Comparison of ENCODE assay signal across 15 mouse cellular contexts in the genomic region with DNA sequence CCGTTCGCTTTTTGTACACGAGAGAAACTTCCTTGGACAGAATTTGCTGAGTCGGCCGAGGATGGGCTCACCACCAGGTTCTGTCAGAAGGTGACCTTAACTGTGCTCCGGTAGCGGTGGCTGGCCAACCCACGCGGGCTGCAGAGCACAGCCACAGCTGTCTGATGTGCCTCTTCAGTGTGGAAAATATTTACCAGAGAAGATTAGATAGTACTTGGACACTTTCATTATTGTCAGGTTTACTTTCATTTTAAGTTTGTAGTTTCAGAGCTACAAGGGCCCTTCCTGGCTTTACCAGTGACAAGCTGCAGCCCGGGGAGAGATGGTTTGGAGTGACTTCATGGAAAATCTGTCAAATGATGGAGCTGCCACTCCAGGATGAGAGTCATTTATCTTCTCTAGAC. TPM values are rescaled to one million over a fixed set of nuclear protein-coding genes. Genes with fewer than 3 reads are reported as not detected.
DNase-seq lines count a peak whose midpoint lies in the region; ATAC-seq and TF ChIP-seq lines count a peak whose summit lies in the region.
"Had no signal": no experiment of that assay in that cellular context is flagged by ENCODE, and none has a peak within 500 bp of the region (broad histone marks: within the 10 kb centered on the region; RNA-seq: fewer than 3 reads in every experiment).

No protein-coding gene starts in this region.

- no peak overlapping the region for H3K9ac ChIP-seq in liver, adult 2 months (ENCODE audit: low read depth, low read length)
- H3K9ac ChIP-seq in liver, embryonic 12.5 days: no peak overlapping the region
- no peak overlapping the region for H3K9ac ChIP-seq in heart, postnatal 0 days (replicated peaks; ENCODE audit: low read depth, low read length)
- H3K9ac ChIP-seq in forebrain, embryonic 14.5 days (ENCODE audit: low read length): no peak overlapping the region
- H3K9ac ChIP-seq: neural tube, embryonic 12.5 days had no signal

- no peaks in the 10 kb centered on the region for H3K36me3 ChIP-seq in heart, embryonic 10.5 days
- peaks cover 44% of the 10 kb centered on the region for H3K36me3 ChIP-seq in liver, adult 2 months (ENCODE audit: control insufficient read depth, insufficient read depth, low read length)
- H3K36me3 ChIP-seq in liver, embryonic 12.5 days: no peaks in the 10 kb centered on the region
- no peaks in the 10 kb centered on the region for H3K36me3 ChIP-seq in heart, postnatal 0 days (replicated peaks; ENCODE audit: control insufficient read depth, insufficient read depth, low read length)
- H3K36me3 ChIP-seq in forebrain, embryonic 14.5 days (ENCODE audit: control insufficient read depth, insufficient read depth, low read length): no peaks in the 10 kb centered on the region
- H3K36me3 ChIP-seq: neural tube, embryonic 12.5 days had no signal

- TF ChIP-seq POLR2A in liver, adult 2 months (IDR thresholded peaks at IDR 0.05; ENCODE audit: extremely low read depth, insufficient read depth, low read length): no peak

- H3K4me1 ChIP-seq in heart, embryonic 10.5 days: peaks cover 4% of the 10 kb centered on the region; the same call in 1 of the 2 replicates
- H3K4me1 ChIP-seq in liver, adult 2 months (ENCODE audit: control insufficient read depth, insufficient read depth, low read length): peaks cover 9% of the 10 kb centered on the region
- H3K4me1 ChIP-seq in liver, embryonic 12.5 days: no peaks in the 10 kb centered on the region
- H3K4me1 ChIP-seq in heart, postnatal 0 days (ENCODE audit: control insufficient read depth, insufficient read depth): no peaks in the 10 kb centered on the region; the same call in 1 of the 2 replicates
- H3K4me1 ChIP-seq in forebrain, embryonic 14.5 days (ENCODE audit: control insufficient read depth, insufficient read depth, low read length): no peaks in the 10 kb centered on the region
- H3K4me1 ChIP-seq: neural tube, embryonic 12.5 days had no signal

- TF ChIP-seq CTCF in liver, adult 2 months (IDR thresholded peaks at IDR 0.05; ENCODE audit: low read depth, low read length): no peak
- TF ChIP-seq CTCF in heart, postnatal 0 days (IDR thresholded peaks at IDR 0.05; ENCODE audit: low read depth): no peak

- no peak for TF ChIP-seq EP300 in heart, postnatal 0 days (IDR thresholded peaks at IDR 0.05; ENCODE audit: low read depth)

- H3K4me2 ChIP-seq in liver, embryonic 12.5 days: no peak overlapping the region
- peak overlapping the region; percentile 36 for H3K4me2 ChIP-seq in heart, postnatal 0 days (ENCODE audit: low read depth, low read length)
- no peak overlapping the region for H3K4me2 ChIP-seq in forebrain, embryonic 14.5 days (ENCODE audit: low read length)
- H3K4me2 ChIP-seq: neural tube, embryonic 12.5 days had no signal

- no peaks in the 10 kb centered on the region for H3K27me3 ChIP-seq in heart, embryonic 10.5 days (ENCODE audit: insufficient read depth, poor library complexity, severe bottlenecking)
- no peaks in the 10 kb centered on the region for H3K27me3 ChIP-seq in liver, adult 2 months (ENCODE audit: control insufficient read depth, insufficient read depth, low read length)
- H3K27me3 ChIP-seq in liver, embryonic 12.5 days (replicated peaks): no peaks in the 10 kb centered on the region
- H3K27me3 ChIP-seq in heart, postnatal 0 days (ENCODE audit: control insufficient read depth, insufficient read depth, low read length): no peaks in the 10 kb centered on the region
- no peaks in the 10 kb centered on the region for H3K27me3 ChIP-seq in forebrain, embryonic 14.5 days (replicated peaks; ENCODE audit: control insufficient read depth, insufficient read depth, low read length)
- H3K27me3 ChIP-seq: neural tube, embryonic 12.5 days had no signal

- H3K79me2 ChIP-seq in liver, adult 2 months (ENCODE audit: control insufficient read depth, insufficient read depth, low read length): no peaks in the 10 kb centered on the region

- WGBS in heart, embryonic 10.5 days: 60% methylated on average over 10 of the region's 10 CpGs
- WGBS in liver, adult 2 months: 19% methylated on average over 10 of the region's 10 CpGs
- WGBS in liver, embryonic 12.5 days (ENCODE audit: insufficient replicate concordance): 65% methylated on average over 10 of the region's 10 CpGs
- WGBS in heart, postnatal 0 days: 39% methylated on average over 10 of the region's 10 CpGs
- 96% methylated on average over 10 of the region's 10 CpGs for WGBS in forebrain, embryonic 14.5 days

- no peak for DNase-seq in heart, embryonic 10.5 days (ENCODE audit: low spot score)
- no peak for DNase-seq in heart, postnatal 4 days
- DNase-seq in liver, adult 2 months (ENCODE audit: extremely low read depth, low read depth, low spot score): no peak
- DNase-seq in 416B (ENCODE audit: low read depth): peak; percentile 11
- no peak for DNase-seq in heart, postnatal 0 days (ENCODE audit: low spot score)
- DNase-seq in c-Kit-positive CD71-positive TER-119-positive erythroid progenitor cells, embryonic 14.5 days (ENCODE audit: low spot score): no peak
- DNase-seq in forebrain, embryonic 14.5 days (ENCODE audit: low spot score): no peak
- DNase-seq: B cell, adult 2 months; cerebellum, adult 8-10 months; midbrain, embryonic 14.5 days; thymus, adult 18-20 months had no signal

- no peak for ATAC-seq in liver, embryonic 12.5 days
- ATAC-seq in heart, postnatal 0 days (ENCODE audit: insufficient read depth, low read depth): peak; percentile 39; the same call in 1 of the 2 replicates
- no peak for ATAC-seq in forebrain, embryonic 14.5 days
- ATAC-seq: hindbrain, postnatal 0 days had no signal

- H3K4me3 ChIP-seq in heart, embryonic 10.5 days: no peak overlapping the region
- peak overlapping the region; percentile 8; the same call in 1 of the 2 replicates for H3K4me3 ChIP-seq in liver, adult 2 months (ENCODE audit: insufficient read depth, low read depth, low read length)
- no peak overlapping the region for H3K4me3 ChIP-seq in liver, embryonic 12.5 days
- no peak overlapping the region for H3K4me3 ChIP-seq in heart, postnatal 0 days (ENCODE audit: low read depth, low read length)
- no peak overlapping the region for H3K4me3 ChIP-seq in forebrain, embryonic 14.5 days (ENCODE audit: low read depth, low read length)
- H3K4me3 ChIP-seq: erythroblast, embryonic 14.5 days; neural tube, embryonic 12.5 days had no signal

- H3K9me3 ChIP-seq in heart, embryonic 10.5 days: no peaks in the 10 kb centered on the region
- H3K9me3 ChIP-seq in liver, embryonic 12.5 days (replicated peaks): no peaks in the 10 kb centered on the region
- H3K9me3 ChIP-seq in heart, postnatal 0 days (replicated peaks; ENCODE audit: control insufficient read depth, low read length): no peaks in the 10 kb centered on the region
- H3K9me3 ChIP-seq in forebrain, embryonic 14.5 days (replicated peaks; ENCODE audit: control insufficient read depth, low read length): no peaks in the 10 kb centered on the region
- H3K9me3 ChIP-seq: neural tube, embryonic 12.5 days had no signal

- H3K27ac ChIP-seq in heart, embryonic 10.5 days: peak overlapping the region; percentile 36; the same call in 1 of the 2 replicates
- H3K27ac ChIP-seq in liver, adult 2 months (replicated peaks; ENCODE audit: insufficient read depth, low read depth, low read length): 0 out of 2 replicates have a peak overlapping the region, but pooled peaks have one; percentile 0
- no peak overlapping the region for H3K27ac ChIP-seq in liver, embryonic 12.5 days
- H3K27ac ChIP-seq in heart, postnatal 0 days (ENCODE audit: low read depth): no peak overlapping the region
- H3K27ac ChIP-seq in forebrain, embryonic 14.5 days (ENCODE audit: low read depth, low read length): no peak overlapping the region
- H3K27ac ChIP-seq: hindbrain, postnatal 0 days; neural tube, embryonic 12.5 days had no signal

RNA-seq across cellular contexts. Expression of gene Upb1, which starts 23.6 kb away (rescaled TPM):
- polyA plus RNA-seq in heart, embryonic 10.5 days (2016; fragmentation: Nextera tagmentation; extraction: Ambion mirVana): 0.10 and 1.6 TPM in 2 replicates
- total RNA-seq in heart, postnatal 4 days (2021): under 1 TPM; 0.54 to 0.60 TPM
- total RNA-seq in liver, adult 2 months (2014; rRNA removed): 220 and 232 TPM in 2 replicates
- 120 and 125 TPM in 2 replicates for polyA plus RNA-seq in liver, adult 2 months (2012; rRNA removed)
- polyA plus RNA-seq in liver, embryonic 12.5 days (2016; fragmentation: Nextera tagmentation; extraction: Ambion mirVana): 7.4 and 7.8 TPM in 2 replicates
- total RNA-seq in heart, postnatal 0 days (2014; rRNA removed; ENCODE audit: low replicate concordance): 0.66 TPM in 1 of 2 replicates, not detected in the other
- 0.86 and 1.1 TPM in 2 replicates for polyA plus RNA-seq in heart, postnatal 0 days (2015; fragmentation: Nextera tagmentation; extraction: Ambion mirVana)
- polyA plus RNA-seq in forebrain, embryonic 14.5 days (2014; fragmentation: Nextera tagmentation; extraction: Ambion mirVana): 0.11 and 0.14 TPM in 2 replicates
- polyA plus RNA-seq: erythroblast, embryonic 14.5 days had no signal

Comparison
In these comparisons a context has a peak if more than half of its experiments do, and no peak if none do; other contexts are left out.
1. H3K27ac ChIP-seq: peak in heart, embryonic 10.5 days (single experiment) and liver, adult 2 months (single experiment); none in liver, embryonic 12.5 days (single experiment), heart, postnatal 0 days (single experiment) and forebrain, embryonic 14.5 days (single experiment).
2. RNA of gene Upb1, which starts 23.6 kb away (polyA plus RNA-seq): 120 to 125 TPM in liver, adult 2 months; 7.4 to 7.8 TPM in liver, embryonic 12.5 days, 0.10 to 1.6 TPM in heart, embryonic 10.5 days, 0.86 to 1.1 TPM in heart, postnatal 0 days and 0.11 to 0.14 TPM in forebrain, embryonic 14.5 days; every median in the first group is over 10 times any median in the second.